Mouse (Mus musculus) lung, postnatal 0 days (tissue): Measurements from ENCODE around the gene Nkain2.

Experiments
- CTCF ChIP-seq: IDR thresholded peaks from 2 replicates; pipeline ENCODE4 v1.5.1; 2016; ENCODE audit warnings: antibody characterized with exemption, mild to moderate bottlenecking
- EP300 ChIP-seq: IDR thresholded peaks from 2 replicates; pipeline ENCODE4 v1.6.1; 2016; ENCODE audit warnings: antibody characterized with exemption, mild to moderate bottlenecking, control low read depth

GRCm38 (mm10) chr10:32889652-32890506, at the start of gene Nkain2:
- TF ChIP-seq CTCF (no peak), EP300 (no peak)
